Mouse (Mus musculus): ENCODE data around the gene 2310061I04Rik. TPM values are rescaled to one million over a fixed set of nuclear protein-coding genes. Genes with fewer than 3 reads are reported as not detected.

Gene 2310061I04Rik
- total and polyA plus RNA-seq, 3 experiments = 3.1 to 163 (median 32.7) TPM

- peak overlapping the region; percentile 74 for H3K4me3 ChIP-seq (ENCODE audit: low read depth, low read length)
- ATAC-seq (ENCODE audit: extremely low read depth, insufficient number of reproducible peaks, low FRiP score, poor library complexity, severe bottlenecking) = no peak
- H3K9me3 ChIP-seq (replicated peaks) = peaks cover 4% of the 10 kb centered on the region; the same call in 1 of the 2 replicates
- peaks cover 37% of the 10 kb centered on the region for H3K36me3 ChIP-seq (replicated peaks)
- H3K27me3 ChIP-seq (ENCODE audit: insufficient read depth, low read length) = peaks cover 17% of the 10 kb centered on the region; the same call in 1 of the 2 replicates
- TF ChIP-seq POLR2AphosphoS5 (IDR thresholded peaks at IDR 0.05; ENCODE audit: insufficient replicate concordance, low read depth, low read length) (no peak), GATA2 (IDR thresholded peaks at IDR 0.05; ENCODE audit: borderline replicate concordance, low read depth, low read length) (no peak)
- H3K4me1 ChIP-seq (ENCODE audit: insufficient read depth, low read depth, low read length) = peaks cover 94% of the 10 kb centered on the region
- no peak for DNase-seq (ENCODE audit: low spot score)
Measured at GRCm38 (mm10) chr17:35868961-35869345, 28.3 kb downstream of the 2310061I04Rik start.

GRCm38 (mm10) chr17:35868165-35868820 is 28.9 kb downstream of the 2310061I04Rik start:
- Histone ChIP-seq H3K27me3 (ENCODE audit: insufficient read depth, low read length) (peaks cover 17% of the 10 kb centered on the region; the same call in 1 of the 2 replicates), H3K4me3 (ENCODE audit: low read depth, low read length) (peak overlapping the region; percentile 74), H3K36me3 (replicated peaks) (peaks cover 37% of the 10 kb centered on the region), H3K9me3 (replicated peaks) (peaks cover 4% of the 10 kb centered on the region; the same call in 1 of the 2 replicates), H3K4me1 (ENCODE audit: insufficient read depth, low read depth, low read length) (peaks cover 94% of the 10 kb centered on the region)
- DNase-seq (ENCODE audit: low spot score) = peak; percentile 58
- TF ChIP-seq POLR2AphosphoS5 (IDR thresholded peaks at IDR 0.05; ENCODE audit: insufficient replicate concordance, low read depth, low read length) (no peak), TAL1 (conservative IDR thresholded peaks at IDR 0.05; ENCODE audit: low read depth, low read length) (no peak), CTCF (IDR thresholded peaks at IDR 0.05; ENCODE audit: low read depth, low read length) (no peak), GATA1 (IDR thresholded peaks at IDR 0.05; ENCODE audit: borderline replicate concordance, low read length) (no peak), GATA2 (IDR thresholded peaks at IDR 0.05; ENCODE audit: borderline replicate concordance, low read depth, low read length) (no peak)
- ATAC-seq (ENCODE audit: extremely low read depth, insufficient number of reproducible peaks, low FRiP score, poor library complexity, severe bottlenecking) = no peak

GRCm38 (mm10) chr17:35866911-35867890 is 30.0 kb downstream of the 2310061I04Rik start:
- ATAC-seq (ENCODE audit: extremely low read depth, insufficient number of reproducible peaks, low FRiP score, poor library complexity, severe bottlenecking) (no peak), DNase-seq (ENCODE audit: low spot score) (peak; percentile 37)
- TF ChIP-seq CTCF (IDR thresholded peaks at IDR 0.05; ENCODE audit: low read depth, low read length) (0 out of 2 replicates have a peak, but pooled peaks have one; percentile 7), GATA2 (IDR thresholded peaks at IDR 0.05; ENCODE audit: borderline replicate concordance, low read depth, low read length) (no peak), POLR2AphosphoS5 (IDR thresholded peaks at IDR 0.05; ENCODE audit: insufficient replicate concordance, low read depth, low read length) (no peak), TAL1 (conservative IDR thresholded peaks at IDR 0.05; ENCODE audit: low read depth, low read length) (no peak)
- peaks cover 94% of the 10 kb centered on the region for H3K4me1 ChIP-seq (ENCODE audit: insufficient read depth, low read depth, low read length)
- H3K27me3 ChIP-seq (ENCODE audit: insufficient read depth, low read length) = peaks cover 17% of the 10 kb centered on the region; the same call in 1 of the 2 replicates
- peaks cover 35% of the 10 kb centered on the region for H3K36me3 ChIP-seq (replicated peaks)
- H3K9me3 ChIP-seq (replicated peaks) = peaks cover 4% of the 10 kb centered on the region; the same call in 1 of the 2 replicates
- peak overlapping the region; percentile 74 for H3K4me3 ChIP-seq (ENCODE audit: low read depth, low read length)

- H3K9me3 ChIP-seq (replicated peaks) = peaks cover 4% of the 10 kb centered on the region; the same call in 1 of the 2 replicates
- TF ChIP-seq GATA2 (IDR thresholded peaks at IDR 0.05; ENCODE audit: borderline replicate concordance, low read depth, low read length) (no peak), TAL1 (conservative IDR thresholded peaks at IDR 0.05; ENCODE audit: low read depth, low read length) (no peak)
- H3K27me3 ChIP-seq (ENCODE audit: insufficient read depth, low read length) = peaks cover 17% of the 10 kb centered on the region; the same call in 1 of the 2 replicates
- H3K4me1 ChIP-seq (ENCODE audit: insufficient read depth, low read depth, low read length) = peaks cover 94% of the 10 kb centered on the region
- H3K36me3 ChIP-seq (replicated peaks) = peaks cover 30% of the 10 kb centered on the region
- ATAC-seq (ENCODE audit: extremely low read depth, insufficient number of reproducible peaks, low FRiP score, poor library complexity, severe bottlenecking) (no peak), DNase-seq (ENCODE audit: low spot score) (peak; percentile 41)
- H3K4me3 ChIP-seq (ENCODE audit: low read depth, low read length) = peak overlapping the region; percentile 74
Measured at GRCm38 (mm10) chr17:35866281-35866831, 30.9 kb downstream of the 2310061I04Rik start.

- Histone ChIP-seq H3K4me1 (ENCODE audit: insufficient read depth, low read depth, low read length) (peaks cover 95% of the 10 kb centered on the region), H3K9me3 (replicated peaks) (no peaks in the 10 kb centered on the region), H3K36me3 (replicated peaks) (peaks cover 25% of the 10 kb centered on the region), H3K4me3 (ENCODE audit: low read depth, low read length) (peak within 1 kb of the TSS; percentile 74), H3K27me3 (ENCODE audit: insufficient read depth, low read length) (peaks cover 17% of the 10 kb centered on the region; the same call in 1 of the 2 replicates)
- ATAC-seq (ENCODE audit: extremely low read depth, insufficient number of reproducible peaks, low FRiP score, poor library complexity, severe bottlenecking) (0 out of 2 replicates have a peak, but pooled peaks have one; percentile 3), DNase-seq (ENCODE audit: low spot score) (peak; percentile 60)
- no peak for TF ChIP-seq GATA2 (IDR thresholded peaks at IDR 0.05; ENCODE audit: borderline replicate concordance, low read depth, low read length)
- TF ChIP-seq CTCF (IDR thresholded peaks at IDR 0.05; ENCODE audit: low read depth, low read length) = no peak
- TF ChIP-seq POLR2AphosphoS5 (IDR thresholded peaks at IDR 0.05; ENCODE audit: insufficient replicate concordance, low read depth, low read length) = no peak
- no peak for TF ChIP-seq GATA1 (IDR thresholded peaks at IDR 0.05; ENCODE audit: borderline replicate concordance, low read length)
- no peak for TF ChIP-seq TAL1 (conservative IDR thresholded peaks at IDR 0.05; ENCODE audit: low read depth, low read length)
Measured at GRCm38 (mm10) chr17:35865481-35866280, 31.6 kb downstream of the 2310061I04Rik start, which contains the start of gene Ppp1r18. Ppp1r18 (plus strand) TSS chr17:35865593.

All from G1E (cell line).